Mouse (Mus musculus): ENCODE data around the gene Phgr1. TPM values are rescaled to one million over a fixed set of nuclear protein-coding genes. Genes with fewer than 3 reads are reported as not detected.

Phgr1 gene
- polyA plus RNA-seq, 1 experiment from 2014 or later: not detected

DNA sequence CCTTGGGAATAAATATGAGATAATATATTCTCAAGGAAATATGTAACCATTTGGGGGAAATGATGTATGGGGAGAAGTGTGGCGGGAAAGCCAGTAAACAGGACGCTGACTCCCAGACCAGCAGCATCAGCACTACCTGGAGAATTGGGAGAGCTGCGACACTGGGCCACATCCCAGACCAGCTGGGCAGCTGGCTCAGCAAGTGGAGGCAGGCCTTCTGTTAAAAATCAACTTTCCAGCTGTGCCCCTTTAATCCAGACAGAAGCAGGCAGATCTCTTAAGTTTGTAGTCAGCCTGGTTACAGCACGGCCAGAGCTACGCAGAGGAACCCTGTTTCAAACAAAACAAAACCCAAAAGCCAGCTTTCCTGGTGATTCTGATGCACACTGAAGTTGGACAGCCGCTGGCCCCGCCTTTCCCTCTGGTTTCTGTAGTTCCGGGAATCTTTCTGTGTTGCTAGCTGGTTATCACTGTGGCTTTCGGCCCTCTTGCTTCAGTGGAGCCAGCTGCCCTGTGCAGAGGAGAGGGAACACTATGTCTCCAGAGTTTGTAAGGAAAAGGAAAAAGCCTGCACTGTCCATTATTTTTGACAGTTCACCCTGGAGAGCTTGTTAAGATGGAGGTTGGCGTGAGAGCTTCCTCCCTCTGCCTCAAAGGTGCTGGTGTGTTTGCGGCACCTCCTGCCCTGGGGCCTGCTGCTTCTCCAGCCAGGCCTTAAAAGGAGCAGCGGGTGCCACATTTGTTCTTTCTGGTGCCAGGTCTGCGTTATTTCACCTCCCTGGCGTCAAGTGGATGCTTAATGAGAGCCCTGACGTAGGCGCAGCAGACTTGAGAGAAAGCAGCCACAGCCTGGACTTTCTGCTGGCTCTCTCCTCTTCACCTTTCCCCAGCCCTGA lies 20.4 kb upstream of the Phgr1 start:
- WGBS: 66% methylated on average over 16 of the region's 16 CpGs
- no peak for TF ChIP-seq CTCF (IDR thresholded peaks at IDR 0.05; ENCODE audit: low read depth)
- Histone ChIP-seq H3K4me1 (ENCODE audit: insufficient read depth) (peaks cover 7% of the 10 kb centered on the region), H3K4me3 (ENCODE audit: low read depth, low read length) (no peak overlapping the region), H3K9me3 (ENCODE audit: low read depth, low read length) (no peaks in the 10 kb centered on the region), H3K36me3 (ENCODE audit: insufficient read depth) (0 out of 2 replicates have a peak, but pooled peaks cover 6% of the 10 kb centered on the region), H3K27ac (ENCODE audit: low read depth) (peak overlapping the region; percentile 38; the same call in 1 of the 2 replicates), H3K9ac (0 out of 2 replicates have a peak overlapping the region, but pooled peaks have one; percentile 13), H3K4me2 (no peak overlapping the region), H3K27me3 (ENCODE audit: insufficient read depth, low read length) (no peaks in the 10 kb centered on the region)
- peak; percentile 16 for DNase-seq
- ATAC-seq (ENCODE audit: insufficient read depth): no peak

DNA sequence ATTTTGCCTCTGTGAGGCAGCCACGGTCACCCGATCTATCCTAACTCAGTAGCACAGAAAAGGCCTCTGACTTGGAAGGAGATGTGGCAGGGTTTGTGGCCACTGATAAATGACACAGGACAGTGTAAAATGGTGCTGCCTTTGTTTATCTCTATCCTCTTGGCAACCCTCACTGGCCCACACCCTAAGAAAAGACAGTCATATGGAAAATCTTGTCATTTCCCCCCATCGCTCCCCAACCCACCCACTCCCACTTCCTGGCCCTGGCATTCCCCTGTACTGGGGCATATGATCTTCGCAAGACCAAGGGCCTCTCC lies 19.8 kb upstream of the Phgr1 start:
- TF ChIP-seq CTCF (IDR thresholded peaks at IDR 0.05; ENCODE audit: low read depth): no peak
- Histone ChIP-seq H3K9me3 (ENCODE audit: low read depth, low read length) (no peaks in the 10 kb centered on the region), H3K9ac (0 out of 2 replicates have a peak overlapping the region, but pooled peaks have one; percentile 13), H3K4me2 (no peak overlapping the region), H3K27ac (ENCODE audit: low read depth) (peak overlapping the region; percentile 38; the same call in 1 of the 2 replicates), H3K4me3 (ENCODE audit: low read depth, low read length) (no peak overlapping the region), H3K36me3 (ENCODE audit: insufficient read depth) (0 out of 2 replicates have a peak, but pooled peaks cover 6% of the 10 kb centered on the region), H3K27me3 (ENCODE audit: insufficient read depth, low read length) (no peaks in the 10 kb centered on the region), H3K4me1 (ENCODE audit: insufficient read depth) (peaks cover 6% of the 10 kb centered on the region; the same call in 1 of the 2 replicates)
- ATAC-seq (ENCODE audit: insufficient read depth): no peak
- WGBS: 63% methylated on average over 4 of the region's 4 CpGs
- no peak for DNase-seq

DNA sequence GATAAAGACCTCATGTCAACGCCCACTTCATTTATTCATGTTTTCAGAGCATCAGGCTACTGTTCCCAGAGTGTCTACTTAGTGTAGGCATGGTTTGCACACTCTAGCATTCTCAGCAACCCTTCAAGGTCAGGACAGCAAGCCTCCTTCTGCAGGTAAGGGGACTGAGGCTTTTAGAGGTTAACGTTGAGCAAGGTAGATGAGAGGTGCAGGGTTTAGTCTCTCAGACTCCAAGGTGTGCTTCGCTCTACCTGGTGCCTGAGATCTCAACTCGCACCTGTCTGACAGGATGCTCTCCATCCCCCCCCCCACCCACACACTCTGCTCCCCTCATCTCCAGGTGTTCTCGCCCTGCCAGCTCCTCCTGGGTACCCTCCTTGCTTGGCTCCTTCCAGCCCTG lies 18.4 kb upstream of the Phgr1 start:
- H3K4me2 ChIP-seq: no peak overlapping the region
- 67% methylated on average over 5 of the region's 5 CpGs for WGBS
- H3K4me3 ChIP-seq (ENCODE audit: low read depth, low read length): no peak overlapping the region
- ATAC-seq (ENCODE audit: insufficient read depth): no peak
- no peak for DNase-seq
- H3K9me3 ChIP-seq (ENCODE audit: low read depth, low read length): no peaks in the 10 kb centered on the region
- H3K27me3 ChIP-seq (ENCODE audit: insufficient read depth, low read length): no peaks in the 10 kb centered on the region
- H3K36me3 ChIP-seq (ENCODE audit: insufficient read depth): 0 out of 2 replicates have a peak, but pooled peaks cover 6% of the 10 kb centered on the region
- H3K9ac ChIP-seq: no peak overlapping the region
- TF ChIP-seq CTCF (IDR thresholded peaks at IDR 0.05; ENCODE audit: low read depth): no peak
- no peak overlapping the region for H3K27ac ChIP-seq (ENCODE audit: low read depth)
- peaks cover 6% of the 10 kb centered on the region; the same call in 1 of the 2 replicates for H3K4me1 ChIP-seq (ENCODE audit: insufficient read depth)

DNA sequence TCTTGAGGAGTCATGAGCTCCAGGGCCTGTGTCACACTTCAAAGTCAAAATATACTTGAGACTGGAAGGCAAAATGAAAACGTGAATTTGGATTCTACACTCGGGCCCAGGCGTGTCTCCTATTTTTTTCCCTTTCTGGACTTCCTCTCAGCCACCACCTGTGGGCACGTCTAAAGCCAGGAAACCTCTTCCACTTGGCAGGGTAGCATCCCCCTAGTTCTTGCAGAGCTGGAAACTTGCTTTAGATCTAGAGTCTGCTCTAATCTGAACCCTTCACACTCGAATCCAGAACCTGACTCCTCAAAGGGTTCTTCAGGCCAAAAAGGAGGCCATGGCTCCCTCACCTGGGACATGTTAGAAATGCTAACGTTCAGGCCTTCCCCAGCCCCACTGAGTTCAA lies 17.2 kb upstream of the Phgr1 start:
- Histone ChIP-seq H3K27me3 (ENCODE audit: insufficient read depth, low read length) (no peaks in the 10 kb centered on the region; the same call in 1 of the 2 replicates), H3K4me3 (ENCODE audit: low read depth, low read length) (no peak overlapping the region), H3K36me3 (ENCODE audit: insufficient read depth) (0 out of 2 replicates have a peak, but pooled peaks cover under 1% of the 10 kb centered on the region), H3K27ac (ENCODE audit: low read depth) (no peak overlapping the region), H3K4me1 (ENCODE audit: insufficient read depth) (peaks cover 3% of the 10 kb centered on the region; the same call in 1 of the 2 replicates), H3K9ac (no peak overlapping the region), H3K9me3 (ENCODE audit: low read depth, low read length) (no peaks in the 10 kb centered on the region), H3K4me2 (no peak overlapping the region)
- 77% methylated on average over 6 of the region's 6 CpGs for WGBS
- no peak for TF ChIP-seq CTCF (IDR thresholded peaks at IDR 0.05; ENCODE audit: low read depth)
- DNase-seq (no peak), ATAC-seq (ENCODE audit: insufficient read depth) (no peak)

DNA sequence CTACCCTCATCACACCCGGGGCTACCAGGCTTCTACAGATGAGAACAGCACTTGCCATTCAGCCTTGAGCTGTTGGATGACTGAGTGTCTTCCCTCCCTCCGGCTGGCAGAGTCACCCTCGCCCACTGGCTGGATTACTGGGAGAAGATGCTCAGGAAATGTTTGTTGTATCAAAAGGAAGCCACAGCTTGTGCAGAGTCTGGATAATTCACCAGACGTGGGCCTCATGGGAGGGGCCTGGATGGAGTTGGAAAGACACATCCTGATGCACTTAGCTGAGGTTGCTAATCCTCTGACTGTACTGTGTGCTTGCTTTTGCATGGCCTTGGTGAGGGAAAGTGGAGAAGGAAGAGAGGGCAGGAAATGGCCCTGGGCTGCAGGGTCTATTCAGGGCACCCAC lies 16.5 kb upstream of the Phgr1 start:
- Histone ChIP-seq H3K4me2 (no peak overlapping the region), H3K27me3 (ENCODE audit: insufficient read depth, low read length) (no peaks in the 10 kb centered on the region; the same call in 1 of the 2 replicates), H3K4me1 (ENCODE audit: insufficient read depth) (peaks cover 3% of the 10 kb centered on the region; the same call in 1 of the 2 replicates), H3K36me3 (ENCODE audit: insufficient read depth) (no peaks in the 10 kb centered on the region), H3K27ac (ENCODE audit: low read depth) (no peak overlapping the region), H3K9me3 (ENCODE audit: low read depth, low read length) (no peaks in the 10 kb centered on the region), H3K4me3 (ENCODE audit: low read depth, low read length) (no peak overlapping the region), H3K9ac (no peak overlapping the region)
- no peak for TF ChIP-seq CTCF (IDR thresholded peaks at IDR 0.05; ENCODE audit: low read depth)
- DNase-seq (no peak), ATAC-seq (ENCODE audit: insufficient read depth) (no peak)
- WGBS: 64% methylated on average over 4 of the region's 4 CpGs

DNA sequence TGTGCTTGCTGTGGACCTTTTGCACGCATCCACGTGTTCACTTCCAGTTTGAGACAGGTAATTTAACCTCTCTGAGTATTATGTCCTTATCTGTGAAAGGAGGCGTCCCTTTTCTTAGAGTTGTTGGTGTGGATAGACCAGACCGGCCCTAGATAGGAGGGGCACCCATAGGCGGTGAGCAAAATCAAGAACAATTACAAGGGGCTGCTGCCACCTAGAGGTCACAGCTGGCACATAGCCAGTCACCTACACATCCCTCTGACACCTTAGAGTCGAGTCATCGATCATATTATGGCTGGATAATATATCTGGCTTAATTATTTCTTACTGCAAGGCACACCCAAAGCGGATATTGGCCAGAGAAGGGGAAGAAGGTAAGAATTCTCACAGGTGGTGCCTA lies 12.7 kb upstream of the Phgr1 start:
- DNase-seq (peak; percentile 78), ATAC-seq (ENCODE audit: insufficient read depth) (no peak)
- Histone ChIP-seq H3K27ac (ENCODE audit: low read depth) (no peak overlapping the region), H3K9ac (no peak overlapping the region), H3K4me1 (ENCODE audit: insufficient read depth) (peaks cover 30% of the 10 kb centered on the region), H3K9me3 (ENCODE audit: low read depth, low read length) (no peaks in the 10 kb centered on the region), H3K36me3 (ENCODE audit: insufficient read depth) (no peaks in the 10 kb centered on the region), H3K27me3 (ENCODE audit: insufficient read depth, low read length) (no peaks in the 10 kb centered on the region; the same call in 1 of the 2 replicates), H3K4me3 (ENCODE audit: low read depth, low read length) (no peak overlapping the region), H3K4me2 (no peak overlapping the region)
- WGBS: 13% methylated on average over 8 of the region's 8 CpGs
- TF ChIP-seq CTCF (IDR thresholded peaks at IDR 0.05; ENCODE audit: low read depth): peak; percentile 77

DNA sequence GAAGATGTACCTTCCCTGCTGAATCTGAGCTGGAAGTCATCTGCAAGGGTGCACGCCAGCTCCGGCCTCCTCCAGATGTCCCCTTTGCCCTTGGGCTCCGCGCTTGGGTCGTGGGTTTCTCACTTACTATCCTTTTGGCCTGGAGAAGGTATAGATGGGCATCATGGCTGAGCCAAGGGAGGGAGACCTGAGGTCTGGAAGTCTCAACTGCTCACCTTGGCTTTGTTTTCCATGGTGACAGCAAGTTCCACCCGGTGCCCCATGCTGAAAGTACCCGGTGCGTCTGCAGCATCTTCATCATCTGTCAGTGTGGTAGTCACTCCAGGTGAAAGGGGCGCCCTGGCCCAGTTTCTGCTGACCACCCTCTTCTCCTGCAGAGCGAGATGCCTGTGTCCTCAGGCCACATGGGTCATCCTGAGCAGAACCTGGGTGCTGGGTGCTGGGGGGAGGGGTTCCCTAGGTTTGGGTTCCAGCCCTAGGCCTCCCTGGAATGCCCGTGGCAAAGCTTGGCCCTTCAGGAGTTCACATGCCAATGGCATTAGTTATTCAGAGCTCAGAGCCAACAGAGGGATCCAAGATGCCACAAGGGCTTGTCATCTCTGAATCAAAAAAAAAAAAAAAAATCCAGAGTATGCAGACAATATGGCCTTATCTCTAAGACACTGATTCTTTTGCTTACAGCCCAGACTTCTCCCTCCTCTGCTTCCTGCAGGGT lies 12.1 kb upstream of the Phgr1 start:
- Histone ChIP-seq H3K27ac (ENCODE audit: low read depth) (no peak overlapping the region), H3K4me3 (ENCODE audit: low read depth, low read length) (no peak overlapping the region), H3K4me1 (ENCODE audit: insufficient read depth) (peaks cover 30% of the 10 kb centered on the region), H3K36me3 (ENCODE audit: insufficient read depth) (no peaks in the 10 kb centered on the region), H3K9ac (no peak overlapping the region), H3K9me3 (ENCODE audit: low read depth, low read length) (no peaks in the 10 kb centered on the region), H3K4me2 (no peak overlapping the region), H3K27me3 (ENCODE audit: insufficient read depth, low read length) (no peaks in the 10 kb centered on the region; the same call in 1 of the 2 replicates)
- 84% methylated on average over 11 of the region's 11 CpGs for WGBS
- ATAC-seq (ENCODE audit: insufficient read depth) (no peak), DNase-seq (no peak)
- TF ChIP-seq CTCF (IDR thresholded peaks at IDR 0.05; ENCODE audit: low read depth): no peak
